Mouse (Mus musculus) bone marrow macrophage, adult 2 months (primary cell): ENCODE results near the gene Cpt1c. TPM values are rescaled to one million over a fixed set of nuclear protein-coding genes. Genes with fewer than 3 reads are reported as not detected.
"Not testable (repeated sequence)": the region's sequence is repeated elsewhere in the genome, so short reads cannot be mapped to it uniquely, and the experiment has no call there.

Experiments used
- H3K27ac ChIP-seq: 2 replicates; pipeline ENCODE4 v1.5.1; 2012; ENCODE audit warnings: low read depth, low read length; ENCODE audit not compliant: insufficient read depth
- H3K4me1 ChIP-seq: 2 replicates; pipeline ENCODE4 v1.6.1; 2012; ENCODE audit warnings: low read length; ENCODE audit not compliant: control insufficient read depth, insufficient read depth
- H3K4me3 ChIP-seq: 2 replicates; pipeline ENCODE4 v1.5.1; 2012; ENCODE audit warnings: mild to moderate bottlenecking, low read length, moderate library complexity; ENCODE audit not compliant: insufficient read depth
- CTCF ChIP-seq: IDR thresholded peaks from 2 replicates; pipeline ENCODE4 v1.5.1; 2012; ENCODE audit warnings: low read depth, mild to moderate bottlenecking, low read length, moderate library complexity
- POLR2A ChIP-seq: IDR thresholded peaks from 2 replicates; pipeline ENCODE4 v1.6.1; 2012; ENCODE audit warnings: mild to moderate bottlenecking, low read depth, low read length, borderline replicate concordance
- polyA plus RNA-seq: library from polyadenylated mRNA; stranded (reverse); fragments of >200 nt; gene quantifications from 2 replicates; pipeline ENCODE4 v1.2.4, GENCODE M21; 2012; ENCODE audit not compliant: missing spikeins, insufficient read depth, insufficient read length

Cpt1c gene
- 0.99 and 2.3 TPM in 2 replicates for polyA plus RNA-seq

DNA sequence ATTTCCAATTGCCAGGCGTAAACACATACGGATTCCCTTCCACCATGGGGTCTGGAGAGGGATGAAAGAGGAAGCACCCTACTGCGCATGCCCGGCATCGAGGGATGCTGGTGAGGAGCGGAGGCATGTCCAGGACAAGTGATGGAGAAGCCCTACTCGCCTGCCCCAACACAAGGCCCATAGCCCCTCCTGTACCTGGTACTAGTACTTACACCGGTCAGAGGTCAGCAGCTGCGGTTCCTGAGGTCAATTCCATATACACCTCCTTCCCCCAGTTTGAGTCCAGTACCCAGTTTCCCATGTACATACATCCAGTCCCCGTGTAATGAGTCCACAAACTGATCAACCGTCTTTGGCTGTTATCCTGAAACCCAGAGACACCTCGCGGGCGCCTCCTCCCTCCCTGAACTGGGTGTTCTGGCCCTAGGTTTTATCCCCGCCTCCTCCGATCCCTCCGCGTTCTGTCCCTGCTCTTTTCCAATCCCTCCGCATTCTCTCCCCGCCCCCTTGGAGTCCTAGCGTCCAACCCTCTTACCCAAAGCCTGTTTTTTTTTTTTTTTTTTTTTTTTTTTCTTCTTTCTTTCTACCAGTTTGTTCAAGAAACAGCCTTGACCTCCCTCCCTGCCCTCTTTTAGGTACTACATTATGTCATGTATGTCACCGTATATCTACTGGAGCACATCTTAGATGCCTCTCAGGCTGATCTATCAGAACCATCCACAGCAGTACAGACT is at the start of gene Cpt1c:
TSS of gene Cpt1c (minus strand) at position 469 of the 734 bp plus-strand sequence.
- Histone ChIP-seq H3K27ac (no peak within 1 kb of the TSS), H3K4me1 (no peaks in the 10 kb centered on the region), H3K4me3 (no peak within 1 kb of the TSS)
- TF ChIP-seq CTCF = no peak
- no peak for TF ChIP-seq POLR2A

DNA sequence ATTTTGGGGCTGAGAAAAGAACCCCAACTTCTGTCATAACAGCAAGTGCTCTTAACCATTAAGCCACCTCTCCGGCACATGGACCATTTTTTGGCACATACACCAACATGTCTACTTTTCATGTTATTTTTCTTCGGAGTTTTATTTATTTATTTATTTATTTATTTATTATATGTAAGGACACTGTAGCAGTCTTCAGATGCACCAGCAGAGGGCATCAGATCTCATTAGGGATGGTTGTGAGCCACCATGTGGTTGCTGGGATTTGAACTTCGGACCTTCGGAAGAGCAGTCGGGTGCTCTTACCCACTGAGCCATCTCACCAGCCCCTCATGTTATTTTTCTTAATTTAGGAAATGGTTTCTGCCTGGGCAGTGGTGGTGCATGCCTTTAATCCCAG is 49.1 kb upstream of the Cpt1c start:
- H3K27ac ChIP-seq, H3K4me3 ChIP-seq: not testable (repeated sequence)
- H3K4me1 ChIP-seq = peaks cover 16% of the 10 kb centered on the region

DNA sequence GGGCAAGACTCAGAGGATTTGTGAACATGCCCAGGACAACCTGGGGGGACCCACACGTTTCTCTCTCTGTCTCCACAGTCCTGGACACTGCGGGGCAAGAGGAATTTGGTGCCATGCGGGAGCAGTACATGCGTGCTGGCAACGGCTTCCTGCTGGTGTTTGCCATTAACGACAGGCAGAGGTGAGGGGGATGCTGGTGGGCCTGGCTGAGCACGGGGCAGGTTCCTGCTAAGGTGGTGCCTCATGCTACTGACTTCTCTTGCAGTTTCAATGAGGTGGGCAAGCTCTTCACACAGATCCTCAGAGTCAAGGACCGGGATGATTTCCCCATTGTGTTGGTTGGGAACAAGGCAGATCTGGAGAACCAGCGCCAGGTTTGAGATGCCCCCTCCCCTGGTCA is 45.6 kb upstream of the Cpt1c start:
- no peak for TF ChIP-seq POLR2A
- no peak for TF ChIP-seq CTCF
- Histone ChIP-seq H3K4me1 (peaks cover 17% of the 10 kb centered on the region), H3K27ac (no peak overlapping the region), H3K4me3 (no peak overlapping the region)

GRCm38 (mm10) chr7:45019031-45019571 is 44.5 kb upstream of the Cpt1c start:
- Histone ChIP-seq H3K4me1 (peaks cover 21% of the 10 kb centered on the region), H3K27ac (no peak overlapping the region), H3K4me3 (peak overlapping the region; percentile 26; the same call in 1 of the 2 replicates)
- TF ChIP-seq POLR2A (no peak), CTCF (no peak)

DNA sequence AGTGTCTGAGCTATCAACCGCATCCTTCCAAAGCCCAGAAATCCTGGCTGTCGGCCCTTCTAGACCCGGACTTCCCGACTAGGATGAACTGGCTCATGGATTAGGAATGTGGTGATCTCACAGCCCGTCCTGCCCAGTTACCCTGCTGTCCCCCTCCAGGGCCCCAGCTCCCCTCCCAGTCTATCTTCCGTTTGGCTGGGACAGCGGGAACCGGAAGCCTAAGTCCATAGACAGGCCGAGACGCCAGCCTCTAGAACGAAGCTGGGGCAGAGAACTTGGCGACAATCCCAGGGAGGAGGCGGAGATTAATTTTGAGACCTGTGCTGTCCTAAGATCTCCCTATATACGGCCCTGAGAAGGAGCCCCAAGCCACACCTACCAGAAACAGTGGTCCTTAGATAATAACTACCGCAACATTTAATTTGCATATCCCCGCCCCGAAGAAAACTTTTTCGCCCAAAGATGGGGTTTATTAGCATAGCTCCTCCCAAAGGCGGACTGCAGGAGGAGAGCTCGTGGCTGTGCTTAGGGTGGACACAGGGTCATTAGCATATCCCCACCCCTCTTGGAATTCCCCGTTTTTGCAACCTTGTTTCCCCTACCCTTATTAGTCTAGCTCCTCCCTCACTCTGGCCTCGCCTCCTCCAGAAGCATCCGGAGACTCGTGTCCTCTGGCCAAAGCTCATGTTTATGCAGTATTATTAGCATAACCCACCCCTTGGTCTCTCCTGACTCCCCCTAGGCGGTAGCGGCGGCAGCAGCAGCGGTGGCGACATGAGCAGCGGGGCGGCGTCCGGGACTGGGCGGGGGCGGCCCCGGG is 42.8 kb upstream of the Cpt1c start, which contains the start of gene Rras:
TSS of gene Rras (plus strand) at position 720 of the 820 bp plus-strand sequence.
- Histone ChIP-seq H3K4me3 (peak within 1 kb of the TSS; percentile 69), H3K4me1 (peaks cover 20% of the 10 kb centered on the region), H3K27ac (peak within 1 kb of the TSS; percentile 91)
- 0 out of 2 replicates have a peak, but pooled peaks have one; percentile 49 for TF ChIP-seq POLR2A
- TF ChIP-seq CTCF = no peak

GRCm38 (mm10) chr7:45016761-45017160 is 42.1 kb upstream of the Cpt1c start:
- Histone ChIP-seq H3K27ac (peak overlapping the region; percentile 91), H3K4me3 (peak overlapping the region; percentile 69), H3K4me1 (peaks cover 20% of the 10 kb centered on the region)
- TF ChIP-seq POLR2A (no peak), CTCF (no peak)

GRCm38 (mm10) chr7:45015957-45016612 is 41.4 kb upstream of the Cpt1c start, which contains the start of gene Scaf1:
Gene Scaf1, minus strand, starts transcription at chr7:45016363.
- Histone ChIP-seq H3K27ac (peak within 1 kb of the TSS; percentile 91), H3K4me1 (peaks cover 20% of the 10 kb centered on the region), H3K4me3 (peak within 1 kb of the TSS; percentile 69)
- TF ChIP-seq POLR2A (no peak), CTCF (no peak)

DNA sequence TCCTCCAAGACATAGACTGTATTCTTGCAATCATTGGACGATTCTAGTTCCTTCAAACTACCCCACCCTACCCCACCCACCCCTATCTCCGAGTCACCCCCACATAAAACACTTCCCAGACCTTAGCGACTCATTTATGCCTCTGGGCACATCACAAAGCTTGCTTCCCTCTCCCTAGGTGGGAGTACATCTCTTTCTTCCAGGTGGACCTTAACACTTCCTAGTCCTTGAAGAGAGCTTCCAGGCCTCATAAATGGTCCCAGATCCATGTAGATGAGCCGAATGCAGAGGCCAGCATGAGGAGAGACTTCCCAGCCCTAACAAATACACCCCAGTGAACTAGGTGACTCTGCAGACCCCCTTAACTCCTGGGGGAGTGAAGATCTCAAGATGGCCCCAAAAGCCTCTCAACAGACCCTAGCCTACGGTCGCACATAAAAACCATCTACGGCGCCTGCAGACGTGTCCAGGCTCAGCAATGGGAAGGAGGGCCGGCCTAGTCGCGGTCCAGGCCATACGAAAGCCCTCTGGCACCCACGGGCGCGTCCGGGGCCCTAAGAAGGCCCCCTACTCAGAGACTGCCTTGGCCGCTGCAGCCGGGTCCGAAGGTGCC is 40.8 kb upstream of the Cpt1c start:
- Histone ChIP-seq H3K4me1 (peaks cover 20% of the 10 kb centered on the region), H3K4me3 (peak overlapping the region; percentile 69), H3K27ac (peak overlapping the region; percentile 66)
- no peak for TF ChIP-seq POLR2A
- no peak for TF ChIP-seq CTCF

- Histone ChIP-seq H3K4me1 (peaks cover 14% of the 10 kb centered on the region), H3K27ac (no peak overlapping the region)
Measured at GRCm38 (mm10) chr7:45014096-45014451, 39.4 kb upstream of the Cpt1c start.

More at GRCm38 (mm10) chr7:45014096-45014451, 39.4 kb upstream of the Cpt1c start:
- TF ChIP-seq CTCF (no peak), POLR2A (no peak)
- no peak overlapping the region for H3K4me3 ChIP-seq
